Mouse (Mus musculus) kidney, adult 10 weeks (tissue): ENCODE results near the gene Olfr790. TPM values are rescaled to one million over a fixed set of nuclear protein-coding genes. Genes with fewer than 3 reads are reported as not detected.

Source experiments
- polyA plus RNA-seq: library from polyadenylated mRNA; stranded (reverse); fragments of 350-450 nt; fragmentation: Illumina TruSeq; extraction: RNeasy Lipid Tissue Mini Kit (QIAGEN cat#74804); gene quantifications from one replicate; pipeline ENCODE4 v1.2.3, GENCODE M21; 2014; ENCODE audit warnings: low read depth, low replicate concordance

Gene Olfr790
- polyA plus RNA-seq, result not detected

DNA sequence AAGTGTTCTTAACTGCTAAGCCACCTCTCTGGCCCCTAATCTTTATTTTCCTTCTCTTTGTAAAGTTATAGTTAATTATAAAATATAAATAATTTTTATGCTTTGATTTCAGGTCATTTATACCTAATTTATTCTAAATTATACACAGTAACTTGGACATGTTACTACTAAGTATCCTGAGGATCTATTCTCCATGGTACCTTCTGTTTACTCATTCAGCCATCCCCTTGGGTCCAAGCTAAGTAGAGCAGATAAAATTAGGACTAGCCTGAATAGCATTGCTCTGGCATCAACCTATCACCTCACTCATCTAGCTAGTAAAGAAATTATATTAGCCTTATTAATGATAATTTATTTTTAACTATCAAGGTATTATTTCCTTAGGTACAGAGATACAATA is at the start of gene Olfr790:
Gene Olfr790, plus strand, starts transcription at position 301 of the 400 bp plus-strand sequence.

DNA sequence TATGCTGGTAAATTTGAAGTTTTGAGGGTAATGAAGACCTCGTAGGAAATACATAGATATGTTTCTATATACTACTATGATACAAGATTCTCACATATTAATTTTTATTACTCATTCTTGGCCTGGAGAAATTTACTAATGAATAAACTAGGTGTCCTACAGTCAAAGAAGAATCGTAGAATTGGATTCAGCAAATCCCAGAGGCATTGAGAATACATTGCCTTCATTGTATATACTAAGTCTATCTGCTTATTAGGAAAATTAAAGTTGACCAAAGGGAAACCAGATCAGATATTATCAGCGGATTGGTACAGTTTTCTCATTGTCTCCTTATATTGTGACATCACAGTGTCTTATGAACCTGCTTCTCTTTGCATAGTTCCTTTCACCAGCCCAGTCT is 36.7 kb upstream of the Olfr790 start, which contains the start of gene Olfr787:
Gene Olfr787, plus strand, starts transcription at position 301 of the 400 bp plus-strand sequence.

DNA sequence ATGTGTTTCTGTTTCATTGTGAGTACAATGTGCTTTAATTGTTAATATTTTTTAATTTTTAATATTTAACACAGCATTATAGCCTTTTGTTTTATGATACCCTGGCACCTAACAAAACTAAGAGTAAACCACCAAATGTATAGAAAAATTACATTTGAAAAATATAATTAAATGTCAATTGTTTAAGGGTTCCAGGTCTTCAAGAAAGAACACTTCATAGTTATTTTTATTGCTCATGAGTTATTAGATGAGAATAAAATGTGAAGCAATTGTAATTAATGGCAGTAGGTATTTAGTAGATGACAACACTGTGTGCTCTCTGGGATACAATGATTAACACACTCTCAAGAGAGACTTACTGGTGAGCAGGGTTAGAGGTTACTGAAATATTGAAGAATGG is 27.6 kb upstream of the Olfr790 start, which contains the start of gene Olfr788:
Gene Olfr788, plus strand, starts transcription at position 301 of the 400 bp plus-strand sequence.

DNA sequence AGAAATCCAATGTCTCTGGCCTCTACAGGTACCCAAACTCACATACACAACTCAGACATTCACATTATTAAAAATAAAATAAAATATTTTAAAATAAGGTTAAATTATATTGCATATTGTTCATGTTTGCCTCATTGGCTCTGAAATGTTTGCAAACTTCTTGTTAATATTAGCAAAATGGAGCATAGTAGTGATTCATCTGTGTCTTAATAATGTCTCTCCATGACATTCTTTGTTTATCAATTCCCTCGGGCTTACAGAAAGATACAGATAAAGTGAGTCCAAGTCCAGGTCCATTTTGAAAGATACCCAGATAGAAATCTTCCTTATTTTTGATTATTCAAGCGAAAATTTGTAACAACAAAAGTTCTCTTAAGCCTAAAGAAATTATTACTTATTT is 13.8 kb upstream of the Olfr790 start, which contains the start of gene Olfr789:
Gene Olfr789, plus strand, starts transcription at position 301 of the 400 bp plus-strand sequence.

DNA sequence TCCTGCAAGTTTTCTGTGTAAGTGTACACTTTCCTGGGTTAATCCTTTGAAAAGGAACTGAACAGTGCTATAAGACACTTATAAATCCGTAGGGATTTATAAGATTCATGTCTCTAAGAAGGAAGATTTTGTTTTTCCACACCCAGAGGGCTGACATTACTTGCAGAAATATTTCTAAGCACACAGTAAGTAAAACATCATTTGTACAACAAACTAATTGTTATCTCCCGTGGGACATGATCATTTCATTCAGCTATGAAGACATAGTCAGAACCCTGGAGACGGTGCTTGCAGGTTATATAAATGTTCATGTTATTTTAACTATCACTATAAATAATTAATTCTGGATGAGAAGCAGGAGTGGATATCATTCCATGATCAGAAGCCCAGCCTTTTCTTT is 23.2 kb downstream of the Olfr790 start, which contains the start of gene Olfr791:
Gene Olfr791, plus strand, starts transcription at position 301 of the 400 bp plus-strand sequence.

DNA sequence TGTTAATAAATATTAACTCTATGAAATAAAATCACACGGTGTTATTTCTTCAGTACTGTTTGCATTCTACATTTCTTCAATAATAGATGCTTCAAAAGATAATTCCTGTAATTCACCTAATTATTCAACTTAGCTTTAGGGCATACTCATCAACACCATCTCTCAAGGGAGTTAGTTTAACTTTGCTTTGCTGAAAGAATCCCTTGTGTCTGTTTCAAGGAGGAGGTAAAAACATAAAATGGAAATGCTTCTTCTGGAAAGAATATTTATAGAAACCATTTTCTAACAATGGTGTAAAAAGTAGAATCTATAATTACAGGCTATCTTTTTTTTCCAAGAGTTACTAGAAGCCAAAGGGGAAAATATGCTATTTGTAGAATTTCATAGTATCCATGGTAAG is 40.6 kb downstream of the Olfr790 start, which contains the start of gene Olfr792:
Gene Olfr792, plus strand, starts transcription at position 301 of the 400 bp plus-strand sequence.

Other genes with a start within 250 kb of the Olfr790 start
- not detected for gene Olfr776, start 239.4 kb upstream of the Olfr790 start, polyA plus RNA-seq
- gene Olfr777, start 227.0 kb upstream of the Olfr790 start, polyA plus RNA-seq, result not detected
- not detected for gene Olfr780, start 180.4 kb upstream of the Olfr790 start, polyA plus RNA-seq
- not detected for gene Olfr781, start 169.6 kb upstream of the Olfr790 start, polyA plus RNA-seq
- gene Olfr782, start 149.6 kb upstream of the Olfr790 start, polyA plus RNA-seq, result not detected
- not detected for gene Olfr784, start 114.4 kb upstream of the Olfr790 start, polyA plus RNA-seq
- not detected for gene Olfr785, start 93.1 kb upstream of the Olfr790 start, polyA plus RNA-seq
- not detected for gene Olfr786, start 71.2 kb upstream of the Olfr790 start, polyA plus RNA-seq
- not detected for gene Olfr787, start 36.6 kb upstream of the Olfr790 start, polyA plus RNA-seq
- gene Olfr788, start 27.5 kb upstream of the Olfr790 start, polyA plus RNA-seq, result not detected
- gene Olfr789, start 13.7 kb upstream of the Olfr790 start, polyA plus RNA-seq, result not detected
- not detected for gene Olfr791, start 23.3 kb downstream of the Olfr790 start, polyA plus RNA-seq
- not detected for gene Olfr792, start 40.7 kb downstream of the Olfr790 start, polyA plus RNA-seq
- not detected for gene Olfr794, start 69.2 kb downstream of the Olfr790 start, polyA plus RNA-seq
- not detected for gene Olfr796, start 114.1 kb downstream of the Olfr790 start, polyA plus RNA-seq
- gene Olfr798, start 129.4 kb downstream of the Olfr790 start, polyA plus RNA-seq, result not detected
- gene Olfr799, start 139.0 kb downstream of the Olfr790 start, polyA plus RNA-seq, result not detected
- gene Olfr800, start 159.2 kb downstream of the Olfr790 start, polyA plus RNA-seq, result not detected
- not detected for gene Olfr801, start 175.4 kb downstream of the Olfr790 start, polyA plus RNA-seq
- not detected for gene Olfr802, start 189.7 kb downstream of the Olfr790 start, polyA plus RNA-seq
- gene Olfr803, start 195.8 kb downstream of the Olfr790 start, polyA plus RNA-seq, result not detected
- gene Olfr804, start 204.7 kb downstream of the Olfr790 start, polyA plus RNA-seq, result not detected
- gene Olfr805, start 230.9 kb downstream of the Olfr790 start, polyA plus RNA-seq, result not detected
- gene Olfr806, start 243.4 kb downstream of the Olfr790 start, polyA plus RNA-seq, result not detected